Mouse (Mus musculus): ENCODE results near the gene Smim7. TPM values are rescaled to one million over a fixed set of nuclear protein-coding genes. Genes with fewer than 3 reads are reported as not detected.

Smim7 gene
- 122 and 126 TPM in 2 replicates for polyA plus RNA-seq (2014; fragmentation: Nextera tagmentation; extraction: Ambion mirVana)

DNA sequence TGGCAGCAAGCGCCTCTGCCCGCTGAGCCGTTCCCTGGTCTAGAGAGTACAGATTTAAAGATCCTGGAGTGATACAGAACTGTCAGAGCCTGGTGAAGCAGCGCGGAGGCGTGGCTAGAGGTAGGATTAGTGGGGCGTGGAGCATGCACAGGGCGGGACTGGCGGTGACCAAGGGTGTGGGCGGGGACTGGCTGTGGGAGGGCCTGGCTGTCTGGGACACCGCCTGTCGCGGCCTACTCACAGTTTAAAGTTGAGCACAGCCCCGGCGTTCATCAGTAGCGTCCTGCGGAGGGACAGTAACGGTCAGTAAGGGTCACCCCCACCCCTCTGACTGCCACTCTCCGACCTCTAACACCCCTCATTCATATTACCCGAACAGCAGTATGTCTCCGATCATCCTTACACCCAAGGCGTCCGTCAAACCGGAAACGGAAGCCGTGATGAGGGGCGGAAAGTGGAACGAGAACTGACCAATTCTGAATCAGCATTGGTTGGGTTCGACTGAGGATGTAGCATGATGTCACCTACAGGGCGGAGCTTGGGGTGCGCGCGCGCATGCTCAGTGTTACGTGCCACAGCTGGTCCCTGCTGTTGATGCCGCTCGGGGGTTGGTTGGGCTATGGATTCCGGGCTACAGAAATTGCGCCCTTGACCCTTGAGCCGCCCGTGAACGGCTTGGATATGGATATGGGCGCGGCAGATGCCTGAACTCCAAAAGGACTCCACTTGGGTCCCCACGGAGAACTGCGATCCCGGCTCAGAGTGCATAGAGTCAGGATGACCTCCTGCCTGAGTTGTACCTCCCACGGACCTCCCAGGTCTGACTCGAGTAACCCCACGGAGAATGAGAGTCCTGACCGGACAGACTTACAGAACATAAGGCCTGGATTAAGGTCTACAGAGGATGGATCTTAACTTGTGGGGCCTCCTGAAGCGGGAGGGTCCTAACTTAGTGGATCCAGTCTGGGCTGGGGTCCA, at the start of gene Smim7:
Smim7 (minus strand) TSS at position 456 of the 978 bp plus-strand sequence.
- peak within 1 kb of the TSS; percentile 92 for H3K9ac ChIP-seq (ENCODE audit: low read length)
- H3K27ac ChIP-seq (replicated peaks in 1 of 2; ENCODE audit: control insufficient read depth in 1 of 2, insufficient read depth in 1 of 2, low read depth in 2 of 2, low read length in 2 of 2) = peak within 1 kb of the TSS; percentile 94 to 97
- no peaks in the 10 kb centered on the region for H3K27me3 ChIP-seq (ENCODE audit: control insufficient read depth, insufficient read depth, low read length)
- H3K4me2 ChIP-seq (ENCODE audit: low read length) = peak within 1 kb of the TSS; percentile 89
- no peaks in the 10 kb centered on the region for H3K9me3 ChIP-seq (ENCODE audit: control insufficient read depth, low read length)
- peaks cover 40% of the 10 kb centered on the region for H3K36me3 ChIP-seq (ENCODE audit: control insufficient read depth, insufficient read depth, low read length)
- H3K4me3 ChIP-seq (ENCODE audit: control insufficient read depth in 1 of 2, insufficient read depth in 1 of 2, low read depth in 1 of 2, low read length in 2 of 2) = peak within 1 kb of the TSS; percentile 77 to 81
- WGBS = under 1% methylated on average over 52 of the region's 52 CpGs
- H3K4me1 ChIP-seq (ENCODE audit: control insufficient read depth in 2 of 2, insufficient read depth in 2 of 2, low read length in 2 of 2) = peaks cover 4 to 17% of the 10 kb centered on the region in 2 experiments
- peak; percentile 95 for ATAC-seq (ENCODE audit: insufficient number of reproducible peaks, insufficient read depth, low FRiP score, low read depth)

DNA sequence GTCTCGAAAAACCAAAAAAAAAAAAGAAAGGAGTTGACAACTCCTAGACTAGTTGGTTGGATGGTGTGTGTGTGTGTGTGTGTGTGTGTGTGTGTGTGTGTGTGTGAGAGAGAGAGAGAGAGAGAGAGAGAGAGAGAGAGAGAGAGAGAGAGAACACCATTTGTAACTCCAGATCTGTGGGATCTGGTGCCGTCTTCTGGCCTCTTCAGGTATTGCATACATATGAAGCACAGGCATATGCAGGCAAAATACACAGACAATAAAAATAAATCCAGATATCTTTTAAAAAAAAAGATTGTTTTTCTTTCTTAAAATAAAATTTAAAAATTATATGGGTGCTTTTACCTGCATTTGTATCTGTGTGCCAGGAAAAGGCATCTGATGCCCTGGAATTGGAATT, 19.3 kb upstream of the Smim7 start:
- Histone ChIP-seq H3K9ac (ENCODE audit: low read length) (no peak overlapping the region), H3K27me3 (ENCODE audit: control insufficient read depth, insufficient read depth, low read length) (no peaks in the 10 kb centered on the region), H3K4me2 (ENCODE audit: low read length) (no peak overlapping the region), H3K9me3 (ENCODE audit: control insufficient read depth, low read length) (no peaks in the 10 kb centered on the region), H3K4me3 (ENCODE audit: control insufficient read depth in 1 of 2, insufficient read depth in 1 of 2, low read depth in 1 of 2, low read length in 2 of 2) (no peak overlapping the region), H3K36me3 (ENCODE audit: control insufficient read depth, insufficient read depth, low read length) (0 out of 2 replicates have a peak, but pooled peaks cover 9% of the 10 kb centered on the region), H3K27ac (replicated peaks in 1 of 2; ENCODE audit: control insufficient read depth in 1 of 2, insufficient read depth in 1 of 2, low read depth in 2 of 2, low read length in 2 of 2) (no peak overlapping the region), H3K4me1 (ENCODE audit: control insufficient read depth in 2 of 2, insufficient read depth in 2 of 2, low read length in 2 of 2) (peaks cover 3 to 11% of the 10 kb centered on the region in 2 experiments; a peak in 2 of 4 replicates)
- no peak for ATAC-seq (ENCODE audit: insufficient number of reproducible peaks, insufficient read depth, low FRiP score, low read depth)
- 69% methylated on average over 2 of the region's 2 CpGs for WGBS

DNA sequence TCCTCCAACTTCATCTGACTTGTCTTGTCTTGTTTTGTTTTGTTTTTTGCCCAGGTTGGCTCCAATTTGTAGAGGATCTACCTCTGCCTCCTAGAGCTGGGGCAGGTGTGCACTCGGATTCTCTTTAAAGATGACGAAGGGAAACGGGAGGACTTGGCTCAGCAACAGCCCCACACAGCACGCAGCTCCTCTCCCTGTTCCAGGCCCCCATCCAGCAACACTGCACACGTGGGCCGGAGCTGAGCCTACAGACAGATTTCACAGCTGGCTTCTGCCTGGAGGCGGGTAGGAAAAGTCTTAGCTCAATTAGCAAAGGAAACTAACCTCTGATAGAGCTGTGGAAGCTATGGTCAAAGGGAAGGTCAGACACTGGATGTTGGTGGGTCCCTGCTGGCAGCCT, 18.4 kb upstream of the Smim7 start:
- no peaks in the 10 kb centered on the region for H3K9me3 ChIP-seq (ENCODE audit: control insufficient read depth, low read length)
- ATAC-seq (ENCODE audit: insufficient number of reproducible peaks, insufficient read depth, low FRiP score, low read depth) = no peak
- no peak overlapping the region for H3K9ac ChIP-seq (ENCODE audit: low read length)
- no peak overlapping the region for H3K4me2 ChIP-seq (ENCODE audit: low read length)
- H3K27ac ChIP-seq (replicated peaks in 1 of 2; ENCODE audit: control insufficient read depth in 1 of 2, insufficient read depth in 1 of 2, low read depth in 2 of 2, low read length in 2 of 2) = no peak overlapping the region
- WGBS = 75% methylated on average over 7 of the region's 7 CpGs
- H3K4me1 ChIP-seq (ENCODE audit: control insufficient read depth in 2 of 2, insufficient read depth in 2 of 2, low read length in 2 of 2) = peaks cover 8 to 17% of the 10 kb centered on the region in 2 experiments
- H3K27me3 ChIP-seq (ENCODE audit: control insufficient read depth, insufficient read depth, low read length) = no peaks in the 10 kb centered on the region
- H3K36me3 ChIP-seq (ENCODE audit: control insufficient read depth, insufficient read depth, low read length) = 0 out of 2 replicates have a peak, but pooled peaks cover 9% of the 10 kb centered on the region
- H3K4me3 ChIP-seq (ENCODE audit: control insufficient read depth in 1 of 2, insufficient read depth in 1 of 2, low read depth in 1 of 2, low read length in 2 of 2) = no peak overlapping the region

DNA sequence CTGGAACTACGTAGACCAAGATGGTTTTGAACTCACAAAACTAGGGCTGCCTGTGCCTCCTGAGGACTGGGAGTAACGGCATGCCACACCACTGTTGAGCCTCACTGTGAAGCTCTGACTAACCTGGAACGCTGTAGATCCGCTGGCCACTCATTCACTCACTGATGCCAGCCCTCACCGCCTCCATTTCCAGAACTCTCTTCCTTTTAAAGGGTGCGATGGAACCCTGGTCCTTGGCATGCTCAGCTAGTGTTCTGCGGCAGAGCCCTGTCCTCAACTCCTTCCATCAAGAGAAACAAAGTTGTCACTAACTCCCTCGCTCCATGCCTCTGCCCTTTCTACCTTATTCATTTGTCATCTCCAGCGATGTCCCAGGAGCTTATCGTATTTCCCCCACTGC, 18.0 kb upstream of the Smim7 start:
- H3K27me3 ChIP-seq (ENCODE audit: control insufficient read depth, insufficient read depth, low read length) = no peaks in the 10 kb centered on the region
- peaks cover 8 to 20% of the 10 kb centered on the region in 2 experiments for H3K4me1 ChIP-seq (ENCODE audit: control insufficient read depth in 2 of 2, insufficient read depth in 2 of 2, low read length in 2 of 2)
- H3K27ac ChIP-seq (replicated peaks in 1 of 2; ENCODE audit: control insufficient read depth in 1 of 2, insufficient read depth in 1 of 2, low read depth in 2 of 2, low read length in 2 of 2) = no peak overlapping the region
- H3K9ac ChIP-seq (ENCODE audit: low read length) = no peak overlapping the region
- no peaks in the 10 kb centered on the region for H3K9me3 ChIP-seq (ENCODE audit: control insufficient read depth, low read length)
- 87% methylated on average over 10 of the region's 10 CpGs for WGBS
- no peak for ATAC-seq (ENCODE audit: insufficient number of reproducible peaks, insufficient read depth, low FRiP score, low read depth)
- no peak overlapping the region for H3K4me3 ChIP-seq (ENCODE audit: control insufficient read depth in 1 of 2, insufficient read depth in 1 of 2, low read depth in 1 of 2, low read length in 2 of 2)
- H3K4me2 ChIP-seq (ENCODE audit: low read length) = no peak overlapping the region
- 0 out of 2 replicates have a peak, but pooled peaks cover 9% of the 10 kb centered on the region for H3K36me3 ChIP-seq (ENCODE audit: control insufficient read depth, insufficient read depth, low read length)

DNA sequence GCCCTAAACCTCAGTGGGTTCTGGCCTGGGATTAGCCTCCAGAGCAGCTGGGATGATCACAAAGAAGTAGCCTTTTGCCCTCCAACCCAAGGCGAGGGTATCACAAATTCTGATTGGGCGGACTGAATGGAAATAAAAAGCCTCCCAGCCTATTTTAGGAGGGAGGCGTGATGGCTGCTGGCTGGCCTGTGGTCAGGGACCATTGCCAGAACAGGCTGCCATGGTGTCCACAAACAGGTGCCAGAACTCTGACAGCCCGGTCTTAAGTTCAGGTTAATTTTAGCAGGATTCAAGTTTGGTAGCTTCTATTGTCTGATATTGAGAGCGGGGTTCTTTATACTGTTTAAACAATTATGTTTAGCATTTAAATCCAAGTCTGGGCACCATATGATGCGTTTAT, 16.9 kb upstream of the Smim7 start:
- WGBS = 43% methylated on average over 6 of the region's 6 CpGs
- peak; percentile 31; the same call in 1 of the 2 replicates for ATAC-seq (ENCODE audit: insufficient number of reproducible peaks, insufficient read depth, low FRiP score, low read depth)
- peak overlapping the region; percentile 28; the same call in 1 of the 2 replicates for H3K4me2 ChIP-seq (ENCODE audit: low read length)

DNA sequence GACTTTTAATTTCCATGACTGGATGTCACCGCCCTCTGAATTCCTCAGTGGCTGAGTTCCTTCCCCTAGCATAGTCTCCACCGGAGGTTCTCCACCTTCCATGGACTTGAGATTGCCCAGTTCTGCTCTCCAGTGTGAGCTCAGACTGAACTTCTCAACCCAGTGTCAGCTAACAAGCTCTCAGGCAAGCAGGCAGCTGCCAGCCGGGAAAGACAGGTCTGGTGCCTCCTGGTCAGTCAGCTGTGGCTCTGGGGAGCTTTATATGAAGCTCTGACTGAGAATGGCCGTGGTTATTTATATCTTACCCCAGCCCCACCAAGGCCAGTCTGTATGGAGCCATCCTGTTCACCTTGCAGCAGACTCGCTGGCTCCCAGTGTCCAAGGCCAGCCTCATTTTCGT, 13.5 kb upstream of the Smim7 start:
- H3K4me2 ChIP-seq (ENCODE audit: low read length) = no peak overlapping the region
- WGBS = 48% methylated on average over 6 of the region's 6 CpGs
- H3K27ac ChIP-seq (replicated peaks in 1 of 2; ENCODE audit: control insufficient read depth in 1 of 2, insufficient read depth in 1 of 2, low read depth in 2 of 2, low read length in 2 of 2) = peak overlapping the region; percentile 31 to 75

More for the DNA sequence above, 16.9 kb upstream of the Smim7 start:
- H3K9me3 ChIP-seq (ENCODE audit: control insufficient read depth, low read length) = no peaks in the 10 kb centered on the region
- H3K27ac ChIP-seq (replicated peaks in 1 of 2; ENCODE audit: control insufficient read depth in 1 of 2, insufficient read depth in 1 of 2, low read depth in 2 of 2, low read length in 2 of 2) = peak overlapping the region; percentile 72 to 79
- H3K9ac ChIP-seq (ENCODE audit: low read length) = peak overlapping the region; percentile 17; the same call in 1 of the 2 replicates
- H3K36me3 ChIP-seq (ENCODE audit: control insufficient read depth, insufficient read depth, low read length) = 0 out of 2 replicates have a peak, but pooled peaks cover 9% of the 10 kb centered on the region
- H3K4me3 ChIP-seq (ENCODE audit: control insufficient read depth in 1 of 2, insufficient read depth in 1 of 2, low read depth in 1 of 2, low read length in 2 of 2) = no peak overlapping the region
- H3K27me3 ChIP-seq (ENCODE audit: control insufficient read depth, insufficient read depth, low read length) = no peaks in the 10 kb centered on the region
- H3K4me1 ChIP-seq (ENCODE audit: control insufficient read depth in 2 of 2, insufficient read depth in 2 of 2, low read length in 2 of 2) = peaks cover 15 to 28% of the 10 kb centered on the region in 2 experiments

DNA sequence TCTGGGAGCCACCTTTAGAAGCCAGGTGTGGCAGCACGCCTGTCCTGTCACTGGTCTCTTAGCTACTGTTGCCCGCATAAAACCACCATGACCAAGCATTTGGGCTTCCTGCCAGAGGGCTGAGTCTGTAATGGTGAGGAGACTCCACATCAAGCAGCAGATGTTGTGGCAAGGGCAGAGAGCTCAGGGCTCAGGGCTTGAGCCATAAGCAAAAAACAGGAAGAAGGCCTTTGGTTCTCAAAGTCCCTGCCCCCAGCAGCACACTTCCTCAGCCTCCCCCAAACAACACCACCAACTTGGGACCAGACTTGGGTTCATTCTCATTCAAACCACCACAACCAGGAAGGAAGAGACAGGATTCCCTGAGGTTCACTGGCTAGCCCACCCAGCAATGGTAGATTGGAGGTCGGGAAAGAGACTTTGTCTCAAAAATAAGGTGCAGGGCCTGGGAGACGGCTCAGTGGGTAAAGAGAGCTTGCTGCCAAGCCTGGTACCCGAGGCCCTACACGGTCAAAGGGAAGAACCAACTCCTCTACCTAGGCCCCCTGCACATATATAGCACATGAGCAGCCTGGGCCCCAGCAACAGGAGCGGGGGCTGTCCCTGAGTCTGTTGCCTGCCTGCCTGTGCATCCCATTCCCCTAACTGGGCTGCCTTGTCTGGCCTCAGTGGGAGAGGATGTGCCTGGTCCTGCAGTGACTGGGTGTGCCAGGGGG, 12.3 kb upstream of the Smim7 start:
- H3K9ac ChIP-seq (ENCODE audit: low read length) = no peak overlapping the region
- ATAC-seq (ENCODE audit: insufficient number of reproducible peaks, insufficient read depth, low FRiP score, low read depth) = no peak
- H3K27ac ChIP-seq (replicated peaks in 1 of 2; ENCODE audit: control insufficient read depth in 1 of 2, insufficient read depth in 1 of 2, low read depth in 2 of 2, low read length in 2 of 2) = peak overlapping the region in 1 of 2 experiments; percentile 12; a peak in 1 of 4 replicates
- H3K9me3 ChIP-seq (ENCODE audit: control insufficient read depth, low read length) = no peaks in the 10 kb centered on the region
- H3K4me1 ChIP-seq (ENCODE audit: control insufficient read depth in 2 of 2, insufficient read depth in 2 of 2, low read length in 2 of 2) = peaks cover 19 to 38% of the 10 kb centered on the region in 2 experiments
- H3K4me3 ChIP-seq (ENCODE audit: control insufficient read depth in 1 of 2, insufficient read depth in 1 of 2, low read depth in 1 of 2, low read length in 2 of 2) = no peak overlapping the region
- H3K4me2 ChIP-seq (ENCODE audit: low read length) = no peak overlapping the region
- WGBS = 73% methylated on average over 7 of the region's 7 CpGs
- peaks cover 35% of the 10 kb centered on the region for H3K36me3 ChIP-seq (ENCODE audit: control insufficient read depth, insufficient read depth, low read length)
- no peaks in the 10 kb centered on the region for H3K27me3 ChIP-seq (ENCODE audit: control insufficient read depth, insufficient read depth, low read length)

More for the DNA sequence above, 13.5 kb upstream of the Smim7 start:
- Histone ChIP-seq H3K9ac (ENCODE audit: low read length) (no peak overlapping the region), H3K4me3 (ENCODE audit: control insufficient read depth in 1 of 2, insufficient read depth in 1 of 2, low read depth in 1 of 2, low read length in 2 of 2) (no peak overlapping the region), H3K36me3 (ENCODE audit: control insufficient read depth, insufficient read depth, low read length) (peaks cover 35% of the 10 kb centered on the region), H3K4me1 (ENCODE audit: control insufficient read depth in 2 of 2, insufficient read depth in 2 of 2, low read length in 2 of 2) (peaks cover 15 to 30% of the 10 kb centered on the region in 2 experiments), H3K27me3 (ENCODE audit: control insufficient read depth, insufficient read depth, low read length) (no peaks in the 10 kb centered on the region), H3K9me3 (ENCODE audit: control insufficient read depth, low read length) (no peaks in the 10 kb centered on the region)
- no peak for ATAC-seq (ENCODE audit: insufficient number of reproducible peaks, insufficient read depth, low FRiP score, low read depth)

Measured in heart, embryonic 14.5 days (tissue).